18 mouse cellular contexts compared by ENCODE assay signal in the genomic region with DNA sequence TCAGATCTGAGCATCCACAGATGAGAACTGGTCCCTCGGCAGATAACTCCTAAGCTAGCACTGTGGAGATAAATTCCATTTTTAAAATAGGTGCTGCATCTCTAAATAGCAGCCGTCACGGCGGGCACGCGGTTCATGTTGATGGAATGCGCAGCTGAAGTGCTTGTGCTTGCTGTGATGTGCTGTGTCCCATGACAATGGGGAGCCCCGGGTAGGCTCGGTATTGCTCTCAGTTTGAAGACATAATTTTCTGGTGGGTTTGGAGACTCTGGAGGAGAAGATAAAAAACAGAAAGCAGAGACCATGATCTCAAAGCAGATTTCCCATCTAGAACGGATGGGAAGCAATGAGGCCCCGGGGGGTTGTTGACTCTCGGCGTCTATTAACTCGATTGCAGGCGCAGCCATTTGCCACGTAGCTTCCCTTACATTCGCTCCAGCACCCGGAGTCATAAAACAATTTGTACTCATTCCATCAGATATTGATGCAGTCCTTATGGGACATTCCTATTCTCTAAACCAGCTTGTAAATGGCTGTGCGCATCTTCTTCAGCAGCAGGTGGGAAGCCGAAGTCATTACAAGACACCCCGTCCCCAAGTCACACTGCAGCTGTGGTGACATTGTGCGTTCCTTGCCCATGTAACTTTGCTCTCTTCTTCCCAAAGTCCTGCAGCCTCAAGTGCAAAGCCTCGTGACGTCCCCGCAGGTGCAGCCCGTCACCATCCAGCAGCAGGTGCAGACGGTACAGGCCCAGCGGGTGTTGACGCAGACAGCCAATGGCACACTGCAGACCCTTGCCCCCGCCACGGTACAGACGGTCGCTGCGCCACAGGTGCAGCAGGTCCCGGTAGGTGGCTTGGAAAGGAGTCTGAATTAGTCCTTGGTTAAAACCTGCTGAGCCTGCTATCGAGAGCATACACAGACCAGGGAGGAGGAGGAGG. TPM values are rescaled to one million over a fixed set of nuclear protein-coding genes. Genes with fewer than 3 reads are reported as not detected.
DNase-seq lines count a peak whose midpoint lies in the region; ATAC-seq and TF ChIP-seq lines count a peak whose summit lies in the region.
"Had no signal": no experiment of that assay in that cellular context is flagged by ENCODE, and none has a peak within 500 bp of the region (broad histone marks: within the 10 kb centered on the region; RNA-seq: fewer than 3 reads in every experiment).

No protein-coding gene starts in this region.

- 79% methylated on average over 36 of the region's 36 CpGs for WGBS in heart, embryonic 12.5 days
- 63% methylated on average over 36 of the region's 36 CpGs for WGBS in hindbrain, postnatal 0 days
- WGBS in forebrain, postnatal 0 days, result 83% methylated on average over 36 of the region's 36 CpGs

- no peak for ATAC-seq in heart, embryonic 12.5 days (ENCODE audit: insufficient number of reproducible peaks, low FRiP score)
- peak; percentile 61 for ATAC-seq in hindbrain, postnatal 0 days
- no peak for ATAC-seq in forebrain, postnatal 0 days
- ATAC-seq: forebrain, embryonic 16.5 days; midbrain, embryonic 15.5 days had no signal

- H3K9ac ChIP-seq in heart, embryonic 12.5 days, result 0 out of 2 replicates have a peak overlapping the region, but pooled peaks have one; percentile 8
- H3K9ac ChIP-seq in hindbrain, postnatal 0 days (replicated peaks; ENCODE audit: low read length), result no peak overlapping the region
- H3K9ac ChIP-seq in forebrain, postnatal 0 days, result no peak overlapping the region
- H3K9ac ChIP-seq: limb, embryonic 15.5 days; midbrain, embryonic 15.5 days had no signal

- peaks cover 57% of the 10 kb centered on the region for H3K36me3 ChIP-seq in heart, embryonic 12.5 days
- peaks cover 86% of the 10 kb centered on the region for H3K36me3 ChIP-seq in E14TG2a.4 (ENCODE audit: insufficient read depth, low read length)
- peaks cover 50% of the 10 kb centered on the region for H3K36me3 ChIP-seq in hindbrain, postnatal 0 days (ENCODE audit: insufficient read depth, low read length)
- H3K36me3 ChIP-seq in forebrain, postnatal 0 days (ENCODE audit: insufficient read depth), result peaks cover 57% of the 10 kb centered on the region

- intact Hi-C loops in heart, postnatal 25 days (cut with DNase I), result no loop called here

- H3K4me2 ChIP-seq in heart, embryonic 12.5 days, result no peak overlapping the region
- H3K4me2 ChIP-seq in hindbrain, postnatal 0 days (ENCODE audit: low read depth, low read length), result no peak overlapping the region
- H3K4me2 ChIP-seq in forebrain, postnatal 0 days (ENCODE audit: low read depth), result no peak overlapping the region
- H3K4me2 ChIP-seq: limb, embryonic 15.5 days; midbrain, embryonic 15.5 days had no signal

- H3K4me1 ChIP-seq in heart, embryonic 12.5 days (replicated peaks), result peaks cover 54% of the 10 kb centered on the region
- H3K4me1 ChIP-seq in E14TG2a.4 (replicated peaks; ENCODE audit: low read depth, low read length), result peaks cover 75% of the 10 kb centered on the region
- H3K4me1 ChIP-seq in hindbrain, postnatal 0 days (ENCODE audit: insufficient read depth, low read length), result peaks cover 11% of the 10 kb centered on the region; the same call in 1 of the 2 replicates
- no peaks in the 10 kb centered on the region for H3K4me1 ChIP-seq in forebrain, postnatal 0 days (ENCODE audit: insufficient read depth)

- no peak for DNase-seq in heart, postnatal 25 days (ENCODE audit: low spot score)
- peak; percentile 71 for DNase-seq in cerebellum, adult 9-10 months
- DNase-seq in hindbrain, postnatal 0 days (ENCODE audit: low spot score), result peak; percentile 63
- DNase-seq in kidney, postnatal 25 days, result no peak
- DNase-seq in lung, postnatal 10 days, result no peak
- DNase-seq in forebrain, postnatal 0 days, result no peak
- DNase-seq: adrenal gland, postnatal 10 days; B cell, adult 2 months; embryo, embryonic 11 days; kidney, adult 11 months; lung, adult 18-20 months had no signal

- no peaks in the 10 kb centered on the region for H3K27me3 ChIP-seq in heart, embryonic 12.5 days (replicated peaks)
- no peaks in the 10 kb centered on the region for H3K27me3 ChIP-seq in E14TG2a.4 (ENCODE audit: insufficient read depth, low read length)
- no peaks in the 10 kb centered on the region for H3K27me3 ChIP-seq in hindbrain, postnatal 0 days (ENCODE audit: insufficient read depth, low read length)
- no peaks in the 10 kb centered on the region for H3K27me3 ChIP-seq in forebrain, postnatal 0 days (ENCODE audit: insufficient read depth, low read length)
- H3K27me3 ChIP-seq: limb, embryonic 15.5 days; midbrain, embryonic 15.5 days had no signal

- no peak for TF ChIP-seq CTCF in E14TG2a.4 (conservative IDR thresholded peaks at IDR 0.05; ENCODE audit: low read length)
- TF ChIP-seq CTCF in hindbrain, postnatal 0 days (IDR thresholded peaks at IDR 0.05; ENCODE audit: low read depth), result no peak
- TF ChIP-seq CTCF in forebrain, postnatal 0 days (IDR thresholded peaks at IDR 0.05; ENCODE audit: low read depth), result no peak

- no peak overlapping the region for H3K4me3 ChIP-seq in heart, embryonic 12.5 days
- peak overlapping the region; percentile 39; the same call in 1 of the 2 replicates for H3K4me3 ChIP-seq in E14TG2a.4 (replicated peaks; ENCODE audit: low read length)
- H3K4me3 ChIP-seq in hindbrain, postnatal 0 days (ENCODE audit: low read length), result no peak overlapping the region
- no peak overlapping the region for H3K4me3 ChIP-seq in forebrain, postnatal 0 days (ENCODE audit: low read depth, low read length)
- H3K4me3 ChIP-seq: left cerebral cortex, adult 2 months; limb, embryonic 15.5 days; midbrain, embryonic 15.5 days had no signal

- peak overlapping the region; percentile 76; the same call in 1 of the 2 replicates for H3K27ac ChIP-seq in heart, embryonic 12.5 days (ENCODE audit: poor library complexity, severe bottlenecking)
- H3K27ac ChIP-seq in hindbrain, postnatal 0 days, result no peak overlapping the region
- H3K27ac ChIP-seq in forebrain, postnatal 0 days (ENCODE audit: low read depth, low read length), result no peak overlapping the region
- H3K27ac ChIP-seq: left cerebral cortex, adult 2 months; limb, embryonic 15.5 days; midbrain, embryonic 15.5 days had no signal

- no peaks in the 10 kb centered on the region for H3K9me3 ChIP-seq in heart, embryonic 12.5 days (replicated peaks)
- no peaks in the 10 kb centered on the region for H3K9me3 ChIP-seq in E14TG2a.4 (ENCODE audit: low read length)
- H3K9me3 ChIP-seq in hindbrain, postnatal 0 days (ENCODE audit: low read length), result no peaks in the 10 kb centered on the region
- H3K9me3 ChIP-seq in forebrain, postnatal 0 days (ENCODE audit: low read length), result no peaks in the 10 kb centered on the region
- H3K9me3 ChIP-seq: limb, embryonic 15.5 days; midbrain, embryonic 15.5 days had no signal

RNA-seq across cellular contexts. Expression of gene Srebf2, which starts 23.7 kb away (rescaled TPM):
- 110 and 118 TPM in 2 replicates for polyA plus RNA-seq in heart, embryonic 12.5 days (2016; fragmentation: Nextera tagmentation; extraction: Ambion mirVana)
- total RNA-seq in heart, postnatal 25 days (2021), result 10 to 100 TPM; 20.5 to 21.8 TPM
- 256 and 266 TPM in 2 replicates for total RNA-seq in hindbrain, postnatal 0 days (2014; rRNA removed)
- polyA plus RNA-seq in hindbrain, postnatal 0 days (2015; fragmentation: Nextera tagmentation; extraction: Ambion mirVana), result 139 and 145 TPM in 2 replicates
- 121 and 171 TPM in 2 replicates for total RNA-seq in forebrain, postnatal 0 days (2014; rRNA removed)
- polyA plus RNA-seq in forebrain, postnatal 0 days (2015; fragmentation: Nextera tagmentation; extraction: Ambion mirVana), result 147 and 193 TPM in 2 replicates

RNA-seq across cellular contexts. Expression of gene Shisa8, which starts 41.9 kb away (rescaled TPM):
- polyA plus RNA-seq in heart, embryonic 12.5 days (2016; fragmentation: Nextera tagmentation; extraction: Ambion mirVana), result 0.19 and 0.35 TPM in 2 replicates
- under 1 TPM; 0.13 to 0.20 TPM for total RNA-seq in heart, postnatal 25 days (2021)
- 34.7 and 36.0 TPM in 2 replicates for total RNA-seq in hindbrain, postnatal 0 days (2014; rRNA removed)
- polyA plus RNA-seq in hindbrain, postnatal 0 days (2015; fragmentation: Nextera tagmentation; extraction: Ambion mirVana), result 7.5 and 9.2 TPM in 2 replicates
- total RNA-seq in forebrain, postnatal 0 days (2014; rRNA removed), result 4.7 and 6.3 TPM in 2 replicates
- 1.8 and 2.7 TPM in 2 replicates for polyA plus RNA-seq in forebrain, postnatal 0 days (2015; fragmentation: Nextera tagmentation; extraction: Ambion mirVana)
- total RNA-seq: gastrocnemius, adult 8-10 months had no signal

RNA-seq across cellular contexts. Expression of gene Ccdc134, which starts 43.0 kb away (rescaled TPM):
- polyA plus RNA-seq in heart, embryonic 12.5 days (2016; fragmentation: Nextera tagmentation; extraction: Ambion mirVana), result 8.7 and 11.1 TPM in 2 replicates
- 1 to 10 TPM; 4.4 to 6.4 TPM for total RNA-seq in heart, postnatal 25 days (2021)
- total RNA-seq in hindbrain, postnatal 0 days (2014; rRNA removed), result 15.5 and 16.0 TPM in 2 replicates
- 6.4 and 8.4 TPM in 2 replicates for polyA plus RNA-seq in hindbrain, postnatal 0 days (2015; fragmentation: Nextera tagmentation; extraction: Ambion mirVana)
- total RNA-seq in forebrain, postnatal 0 days (2014; rRNA removed), result 13.0 and 14.7 TPM in 2 replicates
- 6.7 and 6.8 TPM in 2 replicates for polyA plus RNA-seq in forebrain, postnatal 0 days (2015; fragmentation: Nextera tagmentation; extraction: Ambion mirVana)

RNA-seq across cellular contexts. Expression of gene Tnfrsf13c, which starts 53.5 kb away (rescaled TPM):
- 0.09 TPM in 1 of 2 replicates, not detected in the other for polyA plus RNA-seq in heart, embryonic 12.5 days (2016; fragmentation: Nextera tagmentation; extraction: Ambion mirVana)
- total RNA-seq in heart, postnatal 25 days (2021), result under 1 TPM in 1 of 2 experiments, not detected in 1; 0.36 TPM
- 0.29 and 5.6 TPM in 2 replicates for total RNA-seq in hindbrain, postnatal 0 days (2014; rRNA removed)
- polyA plus RNA-seq in hindbrain, postnatal 0 days (2015; fragmentation: Nextera tagmentation; extraction: Ambion mirVana), result 0.34 and 0.42 TPM in 2 replicates
- total RNA-seq in forebrain, postnatal 0 days (2014; rRNA removed), result 0.24 and 0.62 TPM in 2 replicates
- polyA plus RNA-seq in forebrain, postnatal 0 days (2015; fragmentation: Nextera tagmentation; extraction: Ambion mirVana), result 0.44 and 0.47 TPM in 2 replicates
- total RNA-seq: gastrocnemius, adult 8-10 months had no signal

Comparison
In these comparisons a context has a peak if more than half of its experiments do, and no peak if none do; other contexts are left out.
1. DNase-seq: peak in cerebellum, adult 9-10 months (single experiment) and hindbrain, postnatal 0 days (single experiment); none in heart, postnatal 25 days (single experiment), kidney, postnatal 25 days (0 of 2), lung, postnatal 10 days (single experiment) and forebrain, postnatal 0 days (single experiment).